Mouse (Mus musculus) heart, adult 2 months (tissue): ENCODE measurements around the gene Ccdc24.

ENCODE experiments used
- CTCF ChIP-seq: fragments of 200-600 bp; IDR thresholded peaks from 2 replicates; pipeline ENCODE4 v1.8.1; 2022; ENCODE audit warnings: antibody characterized with exemption, mild to moderate bottlenecking, moderate library complexity
- POLR2A ChIP-seq: fragments of 200-500 bp; IDR thresholded peaks from 2 replicates; pipeline ENCODE4 v1.6.1; 2011; ENCODE audit warnings: mild to moderate bottlenecking, low read depth, low read length, control low read depth; ENCODE audit not compliant: insufficient read depth

DNA sequence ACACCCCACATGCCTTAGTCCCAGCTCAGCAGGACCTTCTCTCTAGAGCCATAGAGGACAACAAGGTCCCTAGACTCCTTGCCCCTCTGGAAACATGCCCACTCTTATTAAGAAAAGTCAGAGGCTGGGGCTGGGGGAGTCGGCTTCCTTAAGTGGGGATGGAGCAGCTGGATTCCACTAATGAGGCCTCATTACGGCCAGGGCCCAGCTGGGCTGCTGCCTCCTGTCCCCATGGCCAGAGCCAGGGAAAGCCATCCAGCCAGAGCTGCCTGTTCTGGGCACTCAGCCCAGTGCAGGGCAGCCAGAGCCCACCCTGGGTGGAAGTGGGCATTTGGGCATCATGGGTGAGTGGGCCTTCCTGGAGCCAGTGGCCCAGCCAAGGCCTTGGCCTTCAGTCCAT lies 25.3 kb downstream of the Ccdc24 start:
- TF ChIP-seq CTCF (no peak), POLR2A (no peak)
